Mouse (Mus musculus) right cerebral cortex, adult 2 months (tissue): Measurements from ENCODE around the gene Gpx2.

ENCODE experiments used
- DNase-seq, 2 experiments: peaks; one replicate each; pipeline ENCODE4 v3.0.0; 2021 to 2022; ENCODE audit warnings: low spot score in 2 of 2

The Gpx2 gene

GRCm38 (mm10) chr12:76765354-76765851 lies 30.0 kb downstream of the Gpx2 start, which contains the start of the genes Churc1 and Fntb:
Gene Churc1 (plus strand): TSS chr12:76765538.
Gene Fntb (plus strand): TSS chr12:76765589.
- peak; percentile 86 to 88 for DNase-seq

DNA sequence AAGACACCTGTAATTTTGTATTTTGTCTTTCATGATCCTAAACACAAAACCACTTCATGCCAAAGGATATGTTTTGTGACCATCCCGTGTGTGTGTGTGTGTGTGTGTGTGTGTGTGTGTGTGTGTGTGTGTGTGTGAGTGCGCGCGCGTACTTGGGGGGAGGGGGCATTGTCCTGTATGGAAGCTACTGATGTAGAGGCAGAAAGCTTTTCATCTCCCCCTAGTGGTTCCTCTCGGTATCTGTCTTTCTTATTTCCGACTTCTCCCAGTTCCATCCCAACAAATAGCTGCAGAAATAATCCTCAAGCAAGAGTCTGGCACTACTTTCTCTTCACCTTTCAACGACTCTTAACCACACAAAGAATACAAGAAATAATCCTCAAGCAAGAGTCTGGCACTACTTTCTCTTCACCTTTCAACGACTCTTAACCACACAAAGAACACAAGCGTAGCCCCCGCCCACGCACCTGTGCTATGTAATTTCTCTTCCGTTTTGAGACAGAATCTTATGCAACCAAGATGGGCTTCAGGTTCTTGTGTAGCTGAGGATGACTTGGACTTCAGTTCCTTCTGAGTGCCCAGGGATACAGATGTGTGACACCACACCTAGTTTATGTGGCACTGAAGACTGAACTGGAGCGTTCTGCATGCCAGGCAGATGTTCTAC lies 42.6 kb downstream of the Gpx2 start:
- DNase-seq, result peak; percentile 40 to 64

- DNase-seq, result no peak
These were observed 44.4 kb downstream of the Gpx2 start for GRCm38 (mm10) chr12:76750866-76751459.
